Mouse (Mus musculus) B cell, adult 2 months (primary cell): Measurements from ENCODE around the gene Mrtfa.
A peak's percentile ranks its signal among the peaks of the same experiment; 100 is the strongest.

ENCODE experiments used
- DNase-seq, 2 experiments: peaks; one replicate each; pipeline ENCODE4 v3.0.0; 2022

The Mrtfa gene

DNA sequence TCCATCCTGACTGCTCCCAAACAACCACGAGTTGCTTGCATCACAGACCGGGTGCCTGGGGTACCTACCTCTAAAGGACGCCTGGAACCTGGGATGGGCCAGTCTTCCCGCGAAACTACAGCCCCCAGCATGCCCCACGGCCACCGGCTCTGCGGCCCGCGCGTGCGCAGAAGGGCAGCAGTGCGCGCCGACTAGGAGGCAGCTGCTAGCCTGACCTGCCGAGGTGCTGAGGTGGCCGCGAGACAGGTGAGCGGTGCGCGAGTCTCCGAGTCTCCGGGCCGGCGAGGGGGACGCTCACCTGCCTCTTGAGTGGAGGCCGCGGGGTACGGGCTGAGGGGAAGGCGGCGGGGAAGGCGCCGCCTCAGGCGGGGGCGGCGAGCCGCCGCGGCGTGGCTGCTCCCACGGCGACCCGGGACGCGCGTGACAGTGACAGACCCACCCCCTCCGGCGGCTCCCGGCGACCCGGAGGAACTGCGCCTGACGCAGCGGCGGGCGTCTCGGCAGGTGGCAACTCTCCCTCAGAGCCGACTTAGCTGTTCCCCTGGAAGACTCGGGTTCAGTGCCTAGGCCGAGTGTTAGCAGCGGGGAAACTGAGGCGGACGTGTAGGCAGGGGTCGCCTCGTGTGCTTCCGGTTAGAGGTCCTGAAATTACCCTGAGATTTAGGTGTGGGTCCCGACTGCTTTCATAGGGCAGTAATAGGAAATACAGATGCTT lies 212.8 kb downstream of the Mrtfa start, which contains the start of gene Sgsm3:
TSS of gene Sgsm3 (plus strand) at position 146 of the 715 bp plus-strand sequence.
- DNase-seq, result peak; percentile 86 to 87

- DNase-seq, result no peak
Observed at GRCm38 (mm10) chr15:80975666-80976065, 214.9 kb downstream of the Mrtfa start.

DNA sequence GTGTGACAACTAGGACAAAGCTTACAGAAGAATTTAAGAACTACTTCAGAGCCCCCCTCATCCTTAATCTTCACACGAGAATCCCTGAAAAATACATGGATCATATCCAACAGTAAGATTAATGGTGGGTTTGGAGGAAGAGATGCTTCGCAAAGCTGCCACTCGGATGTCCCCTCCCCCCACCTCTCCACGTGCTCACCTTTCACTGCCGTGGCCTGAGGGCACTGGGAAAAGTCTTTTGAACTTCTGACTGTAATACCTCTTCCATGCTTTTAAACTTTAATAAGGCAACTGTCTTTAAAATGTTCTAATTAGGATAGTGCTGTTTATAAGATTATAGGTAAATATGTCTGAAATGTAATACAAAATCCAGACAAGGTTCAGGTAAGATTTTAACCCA lies 216.2 kb downstream of the Mrtfa start:
- no peak for DNase-seq

GRCm38 (mm10) chr15:80969371-80969770 lies 221.2 kb downstream of the Mrtfa start:
- DNase-seq, result no peak
